Mouse (Mus musculus): ENCODE measurements at regions not wholly inside any gene's neighbourhood (a gene's known extent, or its start where the extent isn't known, plus 50 kb on each side); places are given as distances from the start of the nearest gene placed in this dataset.

- H3K4me3 ChIP-seq, result no peak overlapping the region
- intact Hi-C loops (cut with DNase I), result no loop called here
- TF ChIP-seq CTCF (IDR thresholded peaks at IDR 0.05), result peak; percentile 38; the same call in 1 of the 2 replicates
- H3K27ac ChIP-seq, result no peak overlapping the region
- no peak for DNase-seq
These were observed 145.4 kb upstream of the Tle3 start for GRCm38 (mm10) chr9:61226596-61227384.

- TF ChIP-seq CTCF (IDR thresholded peaks at IDR 0.05), result no peak
- Histone ChIP-seq H3K4me3 (no peak overlapping the region), H3K27ac (no peak overlapping the region)
- intact Hi-C loops (cut with DNase I), result no loop called here
- no peak for DNase-seq
These were observed 144.5 kb upstream of the Tle3 start for GRCm38 (mm10) chr9:61227492-61228229.

GRCm38 (mm10) chr9:61228230-61228631 is 143.9 kb upstream of the Tle3 start:
- no peak for DNase-seq
- H3K4me3 ChIP-seq, result no peak overlapping the region
- no peak overlapping the region for H3K27ac ChIP-seq
- no peak for TF ChIP-seq CTCF (IDR thresholded peaks at IDR 0.05)
- intact Hi-C loops (cut with DNase I), result no loop called here

- no peak overlapping the region for H3K27ac ChIP-seq
- TF ChIP-seq CTCF (IDR thresholded peaks at IDR 0.05), result no peak
- DNase-seq, result no peak
- H3K4me3 ChIP-seq, result no peak overlapping the region
- intact Hi-C loops (cut with DNase I), result no loop called here
These were observed 141.9 kb upstream of the Tle3 start for GRCm38 (mm10) chr9:61230306-61230705.

GRCm38 (mm10) chr9:61232630-61233029 is 139.5 kb upstream of the Tle3 start:
- Histone ChIP-seq H3K27ac (no peak overlapping the region), H3K4me3 (no peak overlapping the region)
- no peak for DNase-seq
- no peak for TF ChIP-seq CTCF (IDR thresholded peaks at IDR 0.05)
- intact Hi-C loops (cut with DNase I), result no loop called here

- DNase-seq, result no peak
- TF ChIP-seq CTCF (IDR thresholded peaks at IDR 0.05), result no peak
- no peak overlapping the region for H3K4me3 ChIP-seq
- H3K27ac ChIP-seq, result no peak overlapping the region
- intact Hi-C loops (cut with DNase I), result no loop called here
These were observed 138.9 kb upstream of the Tle3 start for GRCm38 (mm10) chr9:61233251-61233650.

- no peak overlapping the region for H3K4me3 ChIP-seq
- intact Hi-C loops (cut with DNase I), result no loop called here
- H3K27ac ChIP-seq, result no peak overlapping the region
- TF ChIP-seq CTCF (IDR thresholded peaks at IDR 0.05), result no peak
- no peak for DNase-seq
These were observed 136.2 kb upstream of the Tle3 start for GRCm38 (mm10) chr9:61235653-61236610.

GRCm38 (mm10) chr9:61238687-61239250 is 133.4 kb upstream of the Tle3 start:
- H3K27ac ChIP-seq, result no peak overlapping the region
- no peak overlapping the region for H3K4me3 ChIP-seq
- intact Hi-C loops (cut with DNase I), result no loop called here
- DNase-seq, result no peak
- TF ChIP-seq CTCF (IDR thresholded peaks at IDR 0.05), result no peak

- intact Hi-C loops (cut with DNase I), result no loop called here
- H3K4me3 ChIP-seq, result no peak overlapping the region
- no peak for TF ChIP-seq CTCF (IDR thresholded peaks at IDR 0.05)
- no peak overlapping the region for H3K27ac ChIP-seq
- DNase-seq, result no peak
These were observed 132.8 kb upstream of the Tle3 start for GRCm38 (mm10) chr9:61239328-61239727.

- Histone ChIP-seq H3K4me3 (no peak overlapping the region), H3K27ac (no peak overlapping the region)
- DNase-seq, result no peak
- no peak for TF ChIP-seq CTCF (IDR thresholded peaks at IDR 0.05)
- intact Hi-C loops (cut with DNase I), result no loop called here
These were observed 130.7 kb upstream of the Tle3 start for GRCm38 (mm10) chr9:61241442-61241841.

GRCm38 (mm10) chr9:61242167-61242860 is 129.9 kb upstream of the Tle3 start:
- no peak for TF ChIP-seq CTCF (IDR thresholded peaks at IDR 0.05)
- H3K4me3 ChIP-seq, result no peak overlapping the region
- intact Hi-C loops (cut with DNase I), result no loop called here
- H3K27ac ChIP-seq, result no peak overlapping the region
- DNase-seq, result no peak

GRCm38 (mm10) chr9:61243289-61243688 is 128.9 kb upstream of the Tle3 start:
- Histone ChIP-seq H3K27ac (no peak overlapping the region), H3K4me3 (no peak overlapping the region)
- DNase-seq, result no peak
- TF ChIP-seq CTCF (IDR thresholded peaks at IDR 0.05), result no peak
- intact Hi-C loops (cut with DNase I), result no loop called here

All from gastrocnemius, adult 2 months (tissue).